Mouse (Mus musculus): ENCODE data around the gene Tsks. TPM values are rescaled to one million over a fixed set of nuclear protein-coding genes. Genes with fewer than 3 reads are reported as not detected.

Gene Tsks
- total RNA-seq (2021), result not detected
- long read RNA-seq, experiment 1, result 0 reads
- long read RNA-seq, experiment 2, result 0 reads

- no peak for DNase-seq
- intact Hi-C loops (cut with DNase I), result no loop called here
Measured at GRCm38 (mm10) chr7:44942904-44943303, at the start of gene Tsks. TSS of gene Tsks (plus strand) at chr7:44943204.

DNA sequence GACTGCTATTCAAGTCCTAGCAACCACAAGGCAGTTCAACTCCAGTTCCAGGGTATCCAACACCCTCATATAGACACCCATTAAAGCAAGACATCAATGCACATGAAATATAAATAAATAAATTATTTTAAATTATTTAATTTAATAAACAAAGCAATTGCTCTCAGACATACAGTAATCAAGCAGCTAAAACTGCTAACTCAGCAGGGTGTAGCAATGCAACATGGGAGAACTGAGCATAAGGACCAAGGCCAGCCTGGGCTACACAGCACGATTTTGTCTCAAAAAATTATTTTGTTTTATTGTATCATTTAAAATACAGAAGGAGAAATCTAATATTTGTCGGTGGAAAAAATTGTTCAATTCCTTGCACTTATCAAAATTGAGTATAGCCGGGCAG is 48.8 kb upstream of the Tsks start:
- intact Hi-C loops (cut with DNase I), result no loop called here
- no peak for DNase-seq

- intact Hi-C loops (cut with DNase I), result no loop called here
- DNase-seq, result no peak
Measured at GRCm38 (mm10) chr7:44895206-44895592, 47.8 kb upstream of the Tsks start.

- peak; percentile 86 to 88 for DNase-seq
- intact Hi-C loops (cut with DNase I), result no loop called here
Measured at GRCm38 (mm10) chr7:44895593-44896434, 47.2 kb upstream of the Tsks start, which contains the start of gene Fuz. TSS of gene Fuz (plus strand) at chr7:44896079.

DNA sequence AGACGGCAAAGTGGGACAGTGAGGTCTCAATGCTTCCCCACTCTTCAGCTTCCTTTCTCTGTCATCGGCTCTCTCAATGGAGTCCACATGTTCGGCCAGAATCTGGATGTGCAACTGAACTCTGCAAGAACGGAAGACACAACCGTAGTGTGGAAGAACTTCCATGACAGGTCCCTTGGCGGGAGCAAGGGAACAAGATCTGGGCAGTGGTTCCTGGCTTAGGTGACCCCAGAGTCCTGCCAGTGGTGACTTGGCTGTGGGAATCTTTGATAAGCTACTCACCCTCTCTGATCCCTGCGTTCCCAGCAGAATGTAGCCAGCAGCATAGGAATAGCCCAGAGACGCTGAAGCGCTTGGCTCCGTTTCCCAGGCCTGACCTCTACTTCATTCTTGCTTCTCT is 46.5 kb upstream of the Tsks start:
- intact Hi-C loops (cut with DNase I), result no loop called here

DNA sequence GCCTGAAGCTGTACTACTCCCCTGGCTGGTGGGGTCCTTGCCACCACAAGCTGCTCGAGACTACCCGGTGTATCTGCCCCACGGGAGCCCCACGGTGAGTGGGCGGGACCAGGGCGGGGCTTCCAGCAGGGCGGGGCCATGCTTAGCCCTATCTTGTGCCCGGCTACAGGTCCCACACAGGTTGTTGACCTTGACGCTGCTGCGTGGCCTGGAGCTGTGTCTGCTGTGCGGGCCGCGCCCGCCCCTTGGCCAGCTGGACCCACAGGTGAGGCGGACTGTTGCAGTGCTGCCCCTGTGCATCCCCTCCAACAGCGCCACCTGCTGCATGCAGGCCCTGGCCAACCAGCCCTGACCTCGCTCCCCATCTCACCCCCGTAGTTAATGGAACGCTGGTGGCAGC is 44.4 kb upstream of the Tsks start:
- intact Hi-C loops (cut with DNase I), result no loop called here
- DNase-seq, result no peak

More for the DNA sequence above, 46.5 kb upstream of the Tsks start:
- no peak for DNase-seq

DNA sequence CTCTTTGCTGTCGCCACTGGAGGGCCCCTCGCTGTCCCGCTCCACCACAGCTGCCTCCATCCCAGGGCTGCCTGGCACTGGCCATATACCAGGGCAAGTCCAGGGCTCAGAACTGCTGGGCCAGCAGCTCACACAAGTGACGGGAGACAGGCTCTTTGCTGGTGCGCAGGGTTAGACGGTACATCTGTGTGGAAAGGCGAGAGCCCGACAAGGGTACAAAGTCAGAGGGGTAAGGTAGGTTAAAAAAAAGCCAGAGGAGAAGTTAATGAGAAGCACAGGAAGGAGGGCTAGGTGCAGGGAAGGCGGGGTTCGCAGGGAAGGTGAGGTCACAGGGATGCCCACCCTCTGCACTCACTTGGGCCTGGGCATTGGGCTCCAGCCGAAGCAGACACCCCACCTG is 42.4 kb upstream of the Tsks start:
- intact Hi-C loops (cut with DNase I), result no loop called here
- DNase-seq, result no peak

DNA sequence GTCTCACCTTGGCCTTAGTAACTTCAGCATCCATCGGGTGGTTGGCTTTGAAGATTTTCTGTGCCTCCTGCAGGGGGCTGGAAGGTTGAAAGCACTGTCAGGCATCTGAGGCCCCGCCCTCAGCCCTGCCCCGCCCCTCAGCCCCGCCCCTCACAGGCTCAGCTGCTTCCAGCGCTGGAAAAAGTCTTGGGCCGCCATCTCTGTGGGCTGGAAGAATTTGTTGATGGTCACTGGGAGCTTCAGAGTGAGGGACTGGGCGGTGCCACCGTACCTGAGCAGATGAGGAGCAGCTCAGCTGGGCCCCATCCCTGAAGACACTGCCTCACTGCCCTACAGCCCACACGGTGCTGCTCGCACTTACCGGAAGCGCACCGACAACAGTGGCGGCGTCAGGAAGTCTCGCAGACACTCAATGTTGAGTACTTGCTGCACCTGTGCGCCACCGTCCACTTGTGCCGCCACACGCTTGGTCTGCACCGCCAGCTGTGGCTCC is 41.7 kb upstream of the Tsks start:
- intact Hi-C loops (cut with DNase I), result no loop called here
- no peak for DNase-seq

DNA sequence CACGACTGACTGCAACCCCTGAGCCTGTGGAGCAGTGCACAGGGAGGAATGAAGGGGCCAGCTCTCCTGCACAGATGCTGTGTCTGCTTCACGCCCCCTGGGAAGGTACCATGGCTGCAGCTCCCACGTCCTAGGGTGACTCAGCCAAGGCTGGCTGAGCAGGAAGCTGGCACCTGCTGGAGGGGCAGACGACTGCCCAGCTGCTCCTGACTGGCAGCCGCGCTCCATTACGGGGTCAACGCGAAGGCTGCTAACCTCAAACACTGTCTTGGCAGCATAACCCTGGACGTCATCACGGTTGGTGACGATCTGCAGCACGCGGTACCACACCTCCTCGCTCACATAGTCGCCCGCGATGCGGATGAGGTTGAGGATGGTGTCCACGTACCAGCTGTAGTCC is 37.6 kb upstream of the Tsks start:
- intact Hi-C loops (cut with DNase I), result no loop called here
- peak in 1 of 2 experiments; percentile 4 for DNase-seq

DNA sequence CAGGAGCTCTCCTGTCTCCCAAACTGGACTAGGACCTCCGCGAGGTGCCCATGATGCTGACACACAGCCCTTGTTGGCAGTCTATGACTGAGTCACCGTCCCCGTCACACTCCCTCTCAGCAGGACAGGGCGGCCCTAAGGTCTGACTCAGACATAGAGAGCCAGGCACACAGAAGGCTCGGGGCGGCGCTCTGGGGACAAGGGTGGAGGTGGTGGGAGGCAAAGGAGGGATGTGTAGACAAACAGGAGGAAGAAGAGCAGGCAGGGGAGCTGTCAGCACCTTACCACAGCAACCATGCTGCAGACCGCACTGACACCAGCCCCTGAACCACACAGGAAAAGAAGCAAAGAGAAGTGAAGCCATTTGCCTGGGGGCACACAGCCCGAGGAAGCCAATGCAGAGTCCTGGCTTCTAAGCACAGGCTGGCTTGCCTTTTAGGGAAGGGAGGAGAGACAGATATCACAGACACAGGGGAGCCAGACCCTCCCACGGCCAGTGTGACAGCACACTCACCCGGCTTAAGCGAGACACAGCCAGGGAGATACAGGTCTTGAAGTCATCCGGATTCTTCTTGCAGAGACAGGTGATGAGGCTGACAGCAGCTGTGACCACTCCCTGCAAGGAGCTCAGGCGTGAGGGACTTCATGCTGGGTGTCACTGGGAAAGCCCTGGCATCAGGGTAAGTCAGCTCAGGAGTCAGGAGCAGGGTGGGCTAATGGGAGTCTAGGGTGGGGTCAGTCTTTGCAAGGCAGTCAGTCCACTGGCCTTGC is 34.1 kb upstream of the Tsks start:
- intact Hi-C loops (cut with DNase I), result no loop called here
- DNase-seq, result no peak

DNA sequence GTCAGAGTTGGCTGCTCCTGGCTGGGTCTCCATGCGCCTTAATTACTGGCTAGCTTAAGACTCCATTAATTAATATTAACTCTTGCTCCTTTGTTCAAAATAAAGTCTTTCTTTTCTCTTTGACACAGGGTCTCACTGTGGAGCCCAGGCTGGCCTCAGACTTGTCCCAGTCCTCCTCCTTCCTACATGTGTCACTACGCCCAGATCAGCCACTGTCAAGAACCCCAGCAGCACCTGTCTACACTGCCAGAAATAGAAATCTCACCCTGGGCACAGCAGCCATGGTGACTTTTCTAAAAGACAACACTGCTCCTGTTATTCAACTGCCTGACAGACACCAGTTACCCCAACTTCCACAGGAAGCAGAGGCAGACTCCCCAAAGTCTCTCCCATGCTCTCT is 28.6 kb upstream of the Tsks start:
- no peak for DNase-seq
- intact Hi-C loops (cut with DNase I), result no loop called here

DNA sequence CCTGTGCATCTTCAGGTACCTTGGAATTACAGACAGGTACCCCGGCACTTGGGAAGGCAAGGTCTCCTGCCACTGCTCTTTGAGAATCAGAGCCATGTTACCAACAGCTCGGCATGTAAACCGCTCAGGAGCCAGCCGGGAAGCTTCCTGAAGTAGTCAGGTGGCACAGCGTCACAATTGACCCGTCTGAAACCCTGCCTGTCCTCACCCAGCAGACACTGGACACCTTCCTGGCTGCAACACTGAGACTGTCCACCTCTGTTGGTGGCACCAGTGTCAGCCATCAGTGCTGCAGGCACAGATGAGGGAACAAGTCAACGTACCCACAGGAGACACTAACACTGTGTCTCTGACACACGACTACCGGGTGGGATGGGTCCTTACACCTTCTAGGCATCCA is 27.7 kb upstream of the Tsks start:
- DNase-seq, result no peak
- intact Hi-C loops (cut with DNase I), result no loop called here

- intact Hi-C loops (cut with DNase I), result no loop called here
- no peak for DNase-seq
Measured at GRCm38 (mm10) chr7:44916191-44916590, 26.8 kb upstream of the Tsks start.

DNA sequence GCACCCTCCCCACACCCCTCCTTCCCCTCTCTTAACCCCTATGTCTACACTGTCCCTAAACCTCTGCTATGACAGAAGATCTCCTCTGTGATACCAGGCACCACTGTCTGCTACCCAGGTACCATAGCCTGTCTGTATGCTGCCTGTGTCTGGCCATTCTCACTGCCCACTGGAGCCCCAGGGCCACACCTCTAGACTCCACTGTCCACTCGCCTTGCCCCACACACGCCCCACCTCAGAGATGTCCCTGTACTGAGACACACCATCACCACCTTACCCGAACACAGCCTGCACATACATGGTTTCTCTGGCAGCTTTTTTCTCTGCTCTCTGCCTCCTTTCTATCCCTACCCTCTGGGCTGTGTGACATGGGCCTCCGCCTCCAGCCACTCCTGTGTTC is 26.1 kb upstream of the Tsks start:
- no peak for DNase-seq
- intact Hi-C loops (cut with DNase I), result no loop called here

- intact Hi-C loops (cut with DNase I), result no loop called here
Measured at GRCm38 (mm10) chr7:44918219-44918618, 24.8 kb upstream of the Tsks start.

DNA sequence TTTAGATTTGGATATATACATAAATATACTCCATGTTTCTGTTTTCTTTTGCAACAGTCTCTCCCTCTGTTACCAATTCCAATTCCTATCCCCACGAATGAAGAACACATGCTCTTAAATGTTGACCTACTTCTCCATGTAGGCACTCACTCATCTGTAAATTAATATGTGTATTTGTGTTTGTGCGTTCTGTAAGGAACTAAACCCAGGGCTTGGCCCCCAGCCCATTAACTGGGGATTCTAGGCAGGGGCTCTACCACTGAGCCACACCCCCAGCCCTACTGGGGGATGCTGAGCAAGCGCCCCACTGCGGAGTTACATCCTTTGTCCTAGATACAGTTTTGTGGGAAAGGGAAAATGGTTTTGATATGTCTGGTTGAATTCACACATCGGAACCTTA is 23.9 kb upstream of the Tsks start:
- intact Hi-C loops (cut with DNase I), result no loop called here
- no peak for DNase-seq

More at GRCm38 (mm10) chr7:44918219-44918618, 24.8 kb upstream of the Tsks start:
- DNase-seq, result no peak

DNA sequence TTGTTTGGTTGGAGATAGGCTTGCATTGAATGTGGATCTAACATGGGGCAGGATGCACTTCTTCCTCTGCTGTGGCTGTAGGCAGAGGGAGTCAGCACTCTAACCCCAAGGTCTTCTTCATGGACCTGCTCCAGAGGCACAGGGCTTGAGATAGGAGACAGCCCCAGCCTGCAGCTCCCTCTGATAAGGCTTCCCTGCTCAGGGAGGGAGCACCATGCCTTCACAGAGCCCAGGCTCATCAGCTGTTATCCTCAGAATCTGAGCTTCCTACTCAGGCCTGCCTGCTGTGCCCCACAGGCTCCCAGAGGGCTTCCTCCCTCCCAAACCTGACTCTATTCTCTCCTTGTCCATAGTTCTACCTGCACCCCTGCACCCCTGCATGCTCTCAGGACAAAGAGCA is 20.5 kb upstream of the Tsks start:
- intact Hi-C loops (cut with DNase I), result no loop called here
- DNase-seq, result no peak

DNA sequence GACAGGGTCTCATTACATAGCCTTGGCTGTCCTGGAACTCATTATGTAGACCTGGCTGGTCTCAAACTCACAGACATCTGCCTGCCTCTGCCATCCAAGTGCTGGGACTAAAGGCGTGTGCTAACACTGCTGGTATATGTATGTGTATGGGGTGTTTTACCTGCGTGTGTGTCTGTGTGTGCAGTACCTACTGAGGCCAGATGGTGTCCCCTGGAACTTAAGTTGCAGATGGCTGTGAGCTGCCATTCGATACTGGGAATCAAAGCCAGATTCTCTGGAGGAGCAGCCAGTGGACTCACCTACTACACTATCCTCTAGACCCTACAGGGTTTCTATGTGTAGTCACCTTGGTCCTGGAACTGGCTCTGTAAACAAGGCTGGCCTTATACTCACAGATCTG is 17.5 kb upstream of the Tsks start:
- intact Hi-C loops (cut with DNase I), result no loop called here
- no peak for DNase-seq

DNA sequence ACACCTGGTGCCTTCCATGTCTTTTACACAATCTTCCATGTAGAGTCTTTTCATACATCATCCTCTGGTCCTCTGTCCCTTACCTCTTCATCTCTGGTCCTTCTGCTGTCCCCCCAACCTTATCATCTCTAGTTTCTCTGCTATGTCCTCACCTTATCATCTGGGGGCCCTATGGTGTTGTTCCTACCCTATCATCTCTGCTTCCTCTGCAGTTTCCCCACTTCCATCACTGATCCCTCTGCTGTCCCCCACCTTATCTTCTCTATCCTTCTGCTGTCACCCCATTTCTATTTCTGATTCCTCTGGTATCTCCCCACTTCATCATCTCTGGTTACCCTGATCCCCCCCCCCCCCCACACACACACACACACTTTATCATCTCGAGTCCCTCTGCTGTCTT is 14.4 kb upstream of the Tsks start:
- intact Hi-C loops (cut with DNase I), result no loop called here

GRCm38 (mm10) chr7:44929204-44930151 is 13.5 kb upstream of the Tsks start, which contains the start of gene Ap2a1:
TSS of gene Ap2a1 (minus strand) at chr7:44929496.
- peak; percentile 97 to 99 for DNase-seq
- intact Hi-C loops (cut with DNase I), result no loop called here

More for the DNA sequence above, 14.4 kb upstream of the Tsks start:
- no peak for DNase-seq
